Mouse (Mus musculus) ES-CJ7 (cell line): ENCODE measurements at regions not wholly inside any gene's neighbourhood (a gene's known extent, or its start where the extent isn't known, plus 50 kb on each side); places are given as distances from the start of the nearest gene placed in this dataset.
"Not testable (repeated sequence)": the region's sequence is repeated elsewhere in the genome, so short reads cannot be mapped to it uniquely, and the experiment has no call there.

ENCODE experiments used
- DNase-seq: peaks from one replicate; pipeline ENCODE4 v3.0.0; 2011; ENCODE audit warnings: low read depth, low spot score

- DNase-seq = not testable (repeated sequence)
Measured at GRCm38 (mm10) chr1:100781006-100781405, 1008.4 kb downstream of the Cntnap5b start.

DNA sequence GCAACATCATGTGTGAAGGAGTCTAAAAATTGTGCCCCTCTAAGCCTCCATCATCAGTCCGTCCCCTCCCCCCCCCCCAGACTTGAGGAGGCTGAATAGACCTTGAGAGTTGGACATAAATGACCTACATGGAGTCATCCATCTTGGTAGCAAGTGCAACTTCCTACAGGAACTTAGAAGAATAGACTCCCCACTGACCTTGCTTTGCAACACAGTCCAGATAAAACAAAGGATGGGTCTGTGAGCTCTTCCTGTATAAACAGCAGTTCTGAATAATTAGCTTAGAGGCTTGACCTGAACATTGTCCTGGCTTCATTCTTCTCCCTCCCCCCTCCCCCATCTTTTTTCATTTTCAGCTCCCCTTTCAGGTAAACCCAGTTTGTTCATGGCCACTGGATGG is 1015.2 kb downstream of the Cntnap5b start:
- DNase-seq = peak; percentile 73

GRCm38 (mm10) chr1:100801041-100801440 is 1028.5 kb downstream of the Cntnap5b start:
- no peak for DNase-seq
